Mouse (Mus musculus): ENCODE measurements around the gene Gpbp1l1.

Gpbp1l1 gene

GRCm38 (mm10) chr4:116638821-116639220 is 81.4 kb downstream of the Gpbp1l1 start:
- no peak for DNase-seq

GRCm38 (mm10) chr4:116642071-116642470 is 84.6 kb downstream of the Gpbp1l1 start:
- DNase-seq, result no peak

All from cerebellum, adult 8-10 months (tissue).